19 mouse cellular contexts compared by ENCODE assay signal in genomic region chr5:147701024-147701423, GRCm38 (mm10).
"Had no signal": no experiment of that assay in that cellular context is flagged by ENCODE, and none has a peak within 500 bp of the region (broad histone marks: within the 10 kb centered on the region; RNA-seq: fewer than 3 reads in every experiment).

No protein-coding gene starts in this region.

- DNase-seq: lung, adult 18-20 months; lung, embryonic 14.5 days; lung, postnatal 14 days; lung, postnatal 36 days; midbrain, embryonic 14.5 days; retina, postnatal 1 day; right cerebral cortex, adult 18-20 months; right cerebral cortex, postnatal 25 days; thymus, adult 18-20 months; thymus, postnatal 14 days; thymus, postnatal 36 days had no signal

- H3K9ac ChIP-seq: liver, embryonic 14.5 days; lung, embryonic 14.5 days; neural tube, embryonic 13.5 days; neural tube, embryonic 15.5 days had no signal

- H3K4me3 ChIP-seq: megakaryocyte, embryonic 14.5 days; myocyte; neural tube, embryonic 13.5 days; neural tube, embryonic 15.5 days had no signal

- H3K36me3 ChIP-seq: neural tube, embryonic 13.5 days; neural tube, embryonic 15.5 days had no signal

- H3K9me3 ChIP-seq: neural tube, embryonic 13.5 days; neural tube, embryonic 15.5 days had no signal

- H3K27me3 ChIP-seq: neural tube, embryonic 15.5 days had no signal

- H3K27ac ChIP-seq: liver, embryonic 14.5 days; macrophage; neural tube, embryonic 13.5 days; neural tube, embryonic 15.5 days had no signal

- ATAC-seq: midbrain, embryonic 16.5 days had no signal

- H3K4me2 ChIP-seq: lung, embryonic 14.5 days; midbrain, embryonic 11.5 days; neural tube, embryonic 13.5 days; neural tube, embryonic 15.5 days had no signal

- H3K4me1 ChIP-seq: neural tube, embryonic 13.5 days; neural tube, embryonic 15.5 days had no signal
